ENCODE assay signal across 23 mouse cellular contexts in genomic region chr19:46998168-46998870, GRCm38 (mm10). TPM values are rescaled to one million over a fixed set of nuclear protein-coding genes. Genes with fewer than 3 reads are reported as not detected.
DNase-seq lines count a peak whose midpoint lies in the region; ATAC-seq and TF ChIP-seq lines count a peak whose summit lies in the region.
"Had no signal": no experiment of that assay in that cellular context is flagged by ENCODE, and none has a peak within 500 bp of the region (broad histone marks: within the 10 kb centered on the region; RNA-seq: fewer than 3 reads in every experiment).

No protein-coding gene starts in this region.

- no peaks in the 10 kb centered on the region for H3K36me3 ChIP-seq in forebrain, embryonic 16.5 days (ENCODE audit: control insufficient read depth, insufficient read depth)
- no peaks in the 10 kb centered on the region for H3K36me3 ChIP-seq in forebrain, embryonic 10.5 days (replicated peaks)
- no peaks in the 10 kb centered on the region for H3K36me3 ChIP-seq in liver, embryonic 11.5 days (ENCODE audit: control insufficient read depth, insufficient read depth, low read length)
- no peaks in the 10 kb centered on the region for H3K36me3 ChIP-seq in liver, embryonic 14.5 days (replicated peaks; ENCODE audit: control insufficient read depth, insufficient read depth, low read depth)
- no peaks in the 10 kb centered on the region for H3K36me3 ChIP-seq in midbrain, embryonic 13.5 days
- H3K36me3 ChIP-seq: embryonic facial prominence, embryonic 12.5 days; heart, embryonic 10.5 days; hindbrain, embryonic 10.5 days; kidney, embryonic 15.5 days; limb, embryonic 15.5 days; stomach, embryonic 15.5 days had no signal

- no peak overlapping the region for H3K4me3 ChIP-seq in forebrain, embryonic 16.5 days (replicated peaks; ENCODE audit: low read length)
- no peak overlapping the region for H3K4me3 ChIP-seq in forebrain, embryonic 10.5 days
- H3K4me3 ChIP-seq in liver, embryonic 11.5 days (ENCODE audit: low read depth, low read length): no peak overlapping the region
- H3K4me3 ChIP-seq in liver, embryonic 14.5 days (ENCODE audit: insufficient read depth in 1 of 2, low read depth in 2 of 2, low read length in 2 of 2): no peak overlapping the region
- no peak overlapping the region for H3K4me3 ChIP-seq in midbrain, embryonic 13.5 days (replicated peaks)
- H3K4me3 ChIP-seq: embryonic facial prominence, embryonic 12.5 days; heart, embryonic 10.5 days; hindbrain, embryonic 10.5 days; kidney, embryonic 15.5 days; limb, embryonic 15.5 days; stomach, embryonic 15.5 days had no signal

- no peaks in the 10 kb centered on the region for H3K27me3 ChIP-seq in forebrain, embryonic 16.5 days (replicated peaks; ENCODE audit: control insufficient read depth, insufficient read depth, low read length)
- no peaks in the 10 kb centered on the region for H3K27me3 ChIP-seq in forebrain, embryonic 10.5 days (ENCODE audit: poor library complexity, severe bottlenecking)
- no peaks in the 10 kb centered on the region for H3K27me3 ChIP-seq in liver, embryonic 11.5 days (replicated peaks; ENCODE audit: control insufficient read depth, insufficient read depth, low read length)
- H3K27me3 ChIP-seq in liver, embryonic 14.5 days (ENCODE audit: control insufficient read depth, insufficient read depth, low read length): no peaks in the 10 kb centered on the region
- no peaks in the 10 kb centered on the region for H3K27me3 ChIP-seq in midbrain, embryonic 13.5 days
- H3K27me3 ChIP-seq: embryonic facial prominence, embryonic 12.5 days; kidney, embryonic 15.5 days; limb, embryonic 15.5 days; stomach, embryonic 15.5 days had no signal

- no peaks in the 10 kb centered on the region for H3K9me3 ChIP-seq in forebrain, embryonic 16.5 days (ENCODE audit: control insufficient read depth, low read length)
- no peaks in the 10 kb centered on the region for H3K9me3 ChIP-seq in forebrain, embryonic 10.5 days
- no peaks in the 10 kb centered on the region for H3K9me3 ChIP-seq in liver, embryonic 11.5 days (ENCODE audit: control insufficient read depth, low read length)
- H3K9me3 ChIP-seq in liver, embryonic 14.5 days (ENCODE audit: control insufficient read depth, low read length): no peaks in the 10 kb centered on the region
- no peaks in the 10 kb centered on the region for H3K9me3 ChIP-seq in midbrain, embryonic 13.5 days
- H3K9me3 ChIP-seq: embryonic facial prominence, embryonic 12.5 days; heart, embryonic 10.5 days; hindbrain, embryonic 10.5 days; kidney, embryonic 15.5 days; limb, embryonic 15.5 days; stomach, embryonic 15.5 days had no signal

- no peak overlapping the region for H3K9ac ChIP-seq in forebrain, embryonic 16.5 days (replicated peaks; ENCODE audit: low read depth, low read length)
- H3K9ac ChIP-seq in liver, embryonic 11.5 days (ENCODE audit: low read depth, low read length): no peak overlapping the region
- H3K9ac ChIP-seq in liver, embryonic 14.5 days (replicated peaks): no peak overlapping the region
- H3K9ac ChIP-seq in midbrain, embryonic 13.5 days (replicated peaks): no peak overlapping the region
- H3K9ac ChIP-seq: embryonic facial prominence, embryonic 12.5 days; kidney, embryonic 15.5 days; limb, embryonic 15.5 days; stomach, embryonic 15.5 days had no signal

- H3K4me1 ChIP-seq in forebrain, embryonic 16.5 days (replicated peaks; ENCODE audit: control insufficient read depth, insufficient read depth, low read length): no peaks in the 10 kb centered on the region
- H3K4me1 ChIP-seq in forebrain, embryonic 10.5 days: no peaks in the 10 kb centered on the region
- H3K4me1 ChIP-seq in liver, embryonic 11.5 days (replicated peaks; ENCODE audit: control insufficient read depth, insufficient read depth, low read length): no peaks in the 10 kb centered on the region
- peaks cover 3 to 10% of the 10 kb centered on the region in 2 experiments; a peak in 3 of 4 replicates for H3K4me1 ChIP-seq in liver, embryonic 14.5 days (replicated peaks; ENCODE audit: control insufficient read depth in 2 of 2, insufficient read depth in 2 of 2, low read length in 1 of 2)
- H3K4me1 ChIP-seq in midbrain, embryonic 13.5 days (replicated peaks): no peaks in the 10 kb centered on the region
- H3K4me1 ChIP-seq: embryonic facial prominence, embryonic 12.5 days; hindbrain, embryonic 10.5 days; kidney, embryonic 15.5 days; limb, embryonic 15.5 days; stomach, embryonic 15.5 days had no signal

- no peak overlapping the region for H3K4me2 ChIP-seq in forebrain, embryonic 16.5 days (ENCODE audit: low read length)
- H3K4me2 ChIP-seq in liver, embryonic 11.5 days: peak overlapping the region; percentile 46
- peak overlapping the region; percentile 47 for H3K4me2 ChIP-seq in liver, embryonic 14.5 days (ENCODE audit: low read depth)
- H3K4me2 ChIP-seq in midbrain, embryonic 13.5 days (replicated peaks): no peak overlapping the region
- H3K4me2 ChIP-seq: embryonic facial prominence, embryonic 12.5 days; kidney, embryonic 15.5 days; limb, embryonic 15.5 days; stomach, embryonic 15.5 days had no signal

- WGBS in forebrain, embryonic 16.5 days: 62% methylated on average over 8 of the region's 8 CpGs
- WGBS in forebrain, embryonic 10.5 days: 89% methylated on average over 8 of the region's 8 CpGs
- 75% methylated on average over 8 of the region's 8 CpGs for WGBS in liver, embryonic 11.5 days
- 51% methylated on average over 8 of the region's 8 CpGs for WGBS in liver, embryonic 14.5 days (ENCODE audit: insufficient replicate concordance)
- 84% methylated on average over 8 of the region's 8 CpGs for WGBS in midbrain, embryonic 13.5 days

- ATAC-seq in cerebellum, adult (ENCODE audit: insufficient number of reproducible peaks, low FRiP score, low TSS enrichment): 0 out of 2 replicates have a peak, but pooled peaks have one; percentile 36
- ATAC-seq in forebrain, embryonic 16.5 days: peak; percentile 68
- no peak for ATAC-seq in liver, embryonic 11.5 days (replicated peaks; ENCODE audit: low FRiP score)
- ATAC-seq in liver, embryonic 14.5 days (ENCODE audit: insufficient read depth): peak; percentile 29; the same call in 1 of the 2 replicates
- ATAC-seq in midbrain, embryonic 13.5 days: no peak
- ATAC-seq: activated CD4-positive, CD25-positive, alpha-beta regulatory T cell, adult 4 months; hindbrain, postnatal 0 days; intestine, postnatal 0 days; lung, postnatal 0 days; midbrain, embryonic 16.5 days had no signal

- no peak for TF ChIP-seq EP300 in liver, embryonic 14.5 days (IDR thresholded peaks at IDR 0.05; ENCODE audit: low read depth)

- no peak for DNase-seq in cerebellum, adult 8-10 months
- no peak for DNase-seq in forebrain, embryonic 10.5 days (ENCODE audit: extremely low spot score, low spot score)
- DNase-seq in liver, embryonic 11.5 days (ENCODE audit: low spot score): no peak
- DNase-seq in liver: no peak
- DNase-seq in liver, embryonic 14.5 days (ENCODE audit: low read depth in 3 of 3, low spot score in 3 of 3): no peak
- DNase-seq: adrenal gland, postnatal 14 days; kidney, postnatal 4 days; thymus, adult 2 months had no signal

- peak overlapping the region; percentile 13 for H3K27ac ChIP-seq in forebrain, embryonic 16.5 days (ENCODE audit: low read length)
- no peak overlapping the region for H3K27ac ChIP-seq in forebrain, embryonic 10.5 days
- H3K27ac ChIP-seq in liver, embryonic 11.5 days (ENCODE audit: low read depth, low read length): peak overlapping the region; percentile 47
- H3K27ac ChIP-seq in liver, embryonic 14.5 days: no peak overlapping the region
- no peak overlapping the region for H3K27ac ChIP-seq in midbrain, embryonic 13.5 days
- H3K27ac ChIP-seq: embryonic facial prominence, embryonic 12.5 days; heart, embryonic 10.5 days; hindbrain, embryonic 10.5 days; hindbrain, postnatal 0 days; kidney, embryonic 15.5 days; limb, embryonic 15.5 days; stomach, embryonic 15.5 days had no signal

- no peak for TF ChIP-seq CTCF in liver, embryonic 14.5 days (IDR thresholded peaks at IDR 0.05; ENCODE audit: low read depth)

RNA-seq across cellular contexts. Expression of gene Ina, which starts 16.2 kb away (rescaled TPM):
- 272 and 295 TPM in 2 replicates for polyA plus RNA-seq in forebrain, embryonic 16.5 days (2015; fragmentation: Nextera tagmentation; extraction: Ambion mirVana)
- polyA plus RNA-seq in forebrain, embryonic 10.5 days (2016; fragmentation: Nextera tagmentation; extraction: Ambion mirVana): 9.1 and 15.8 TPM in 2 replicates
- polyA plus RNA-seq in liver, embryonic 11.5 days (2014; fragmentation: Nextera tagmentation; extraction: Ambion mirVana): 0.26 and 0.53 TPM in 2 replicates
- 0.02 and 0.36 TPM in 2 replicates for polyA plus RNA-seq in liver, embryonic 14.5 days (2012; rRNA removed)
- polyA plus RNA-seq in liver, embryonic 14.5 days (2014; fragmentation: Nextera tagmentation; extraction: Ambion mirVana): 0.09 TPM in 1 of 2 replicates, not detected in the other
- polyA plus RNA-seq in midbrain, embryonic 13.5 days (2015; fragmentation: Nextera tagmentation; extraction: Ambion mirVana): 481 and 511 TPM in 2 replicates
- polyA plus RNA-seq: activated CD4-positive, CD25-positive, alpha-beta regulatory T cell, adult 4 months; heart, postnatal 0 days had no signal

RNA-seq across cellular contexts. Expression of gene Nt5c2, which starts 16.6 kb away (rescaled TPM):
- polyA plus RNA-seq in forebrain, embryonic 16.5 days (2015; fragmentation: Nextera tagmentation; extraction: Ambion mirVana): 76.8 and 81.4 TPM in 2 replicates
- 70.5 and 71.1 TPM in 2 replicates for polyA plus RNA-seq in forebrain, embryonic 10.5 days (2016; fragmentation: Nextera tagmentation; extraction: Ambion mirVana)
- 107 and 110 TPM in 2 replicates for polyA plus RNA-seq in liver, embryonic 11.5 days (2014; fragmentation: Nextera tagmentation; extraction: Ambion mirVana)
- 10.7 and 14.9 TPM in 2 replicates for polyA plus RNA-seq in liver, embryonic 14.5 days (2012; rRNA removed)
- polyA plus RNA-seq in liver, embryonic 14.5 days (2014; fragmentation: Nextera tagmentation; extraction: Ambion mirVana): 45.0 and 52.3 TPM in 2 replicates
- 96.0 and 97.2 TPM in 2 replicates for polyA plus RNA-seq in midbrain, embryonic 13.5 days (2015; fragmentation: Nextera tagmentation; extraction: Ambion mirVana)

RNA-seq across cellular contexts. Expression of gene Pcgf6, which starts 52.4 kb away (rescaled TPM):
- 28.9 and 32.3 TPM in 2 replicates for polyA plus RNA-seq in forebrain, embryonic 16.5 days (2015; fragmentation: Nextera tagmentation; extraction: Ambion mirVana)
- polyA plus RNA-seq in forebrain, embryonic 10.5 days (2016; fragmentation: Nextera tagmentation; extraction: Ambion mirVana): 35.6 and 36.7 TPM in 2 replicates
- 28.6 and 32.9 TPM in 2 replicates for polyA plus RNA-seq in liver, embryonic 11.5 days (2014; fragmentation: Nextera tagmentation; extraction: Ambion mirVana)
- polyA plus RNA-seq in liver, embryonic 14.5 days (2012; rRNA removed): 6.2 and 10.4 TPM in 2 replicates
- 7.5 and 9.8 TPM in 2 replicates for polyA plus RNA-seq in liver, embryonic 14.5 days (2014; fragmentation: Nextera tagmentation; extraction: Ambion mirVana)
- 28.9 and 31.2 TPM in 2 replicates for polyA plus RNA-seq in midbrain, embryonic 13.5 days (2015; fragmentation: Nextera tagmentation; extraction: Ambion mirVana)

Comparison
In these comparisons a context has a peak if more than half of its experiments do, and no peak if none do; other contexts are left out.
1. ATAC-seq: peak in cerebellum, adult (single experiment), forebrain, embryonic 16.5 days (single experiment) and liver, embryonic 14.5 days (single experiment); none in liver, embryonic 11.5 days (single experiment) and midbrain, embryonic 13.5 days (single experiment).
2. H3K27ac ChIP-seq: peak in forebrain, embryonic 16.5 days (single experiment) and liver, embryonic 11.5 days (single experiment); none in forebrain, embryonic 10.5 days (single experiment), liver, embryonic 14.5 days (single experiment) and midbrain, embryonic 13.5 days (single experiment).
3. RNA of gene Ina, which starts 16.2 kb away (polyA plus RNA-seq): 481 to 511 TPM in midbrain, embryonic 13.5 days and 272 to 295 TPM in forebrain, embryonic 16.5 days; 9.1 to 15.8 TPM in forebrain, embryonic 10.5 days, 0.26 to 0.53 TPM in liver, embryonic 11.5 days and 0.02 to 0.36 TPM in liver, embryonic 14.5 days; every median in the first group is over 10 times any median in the second.
4. H3K4me2 ChIP-seq: peak in liver, embryonic 11.5 days (single experiment) and liver, embryonic 14.5 days (single experiment); none in forebrain, embryonic 16.5 days (single experiment) and midbrain, embryonic 13.5 days (single experiment).